Mouse (Mus musculus) megakaryocyte, embryonic 14.5 days (primary cell): ENCODE measurements around the gene Gm10722.
"Not testable (repeated sequence)": the region's sequence is repeated elsewhere in the genome, so short reads cannot be mapped to it uniquely, and the experiment has no call there.

ENCODE experiments used
- FLI1 ChIP-seq: IDR thresholded peaks from 2 replicates; pipeline ENCODE4 v1.6.1; 2012; ENCODE audit warnings: low read length, inconsistent platforms, mixed read lengths
- GATA1 ChIP-seq: IDR thresholded peaks from 3 replicates; pipeline ENCODE4 v1.6.1; 2012; ENCODE audit warnings: mixed read lengths, low read length, inconsistent platforms, borderline replicate concordance

DNA sequence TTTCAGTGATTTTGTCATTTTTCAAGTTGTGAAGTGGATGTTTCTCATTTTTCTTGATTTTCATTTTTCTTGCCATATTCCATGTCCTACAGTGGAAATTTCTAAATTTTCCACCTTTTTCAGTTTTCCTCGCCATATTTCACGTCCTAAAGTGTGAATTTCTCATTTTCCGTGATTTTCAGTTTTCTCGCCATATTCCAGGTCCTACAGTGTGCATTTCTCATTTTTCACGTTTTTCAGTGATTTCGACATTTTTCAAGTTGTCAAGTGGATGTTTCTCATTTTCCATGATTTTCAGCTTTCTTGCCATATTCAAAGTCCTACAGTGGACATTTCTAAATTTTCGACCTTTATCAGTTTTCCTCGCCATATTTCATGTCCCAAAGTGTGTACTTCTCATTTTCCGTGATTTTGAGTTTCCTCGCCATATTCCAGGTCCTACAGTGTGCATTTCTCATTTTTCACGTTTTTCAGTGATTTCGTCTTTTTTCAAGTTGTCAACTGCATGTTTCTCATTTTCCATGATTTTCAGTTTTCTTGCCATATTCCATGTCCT lies 24.3 kb downstream of the Gm10722 start, which contains the start of gene Gm10717:
- not testable (repeated sequence) for TF ChIP-seq GATA1, FLI1
